Mouse (Mus musculus) urinary bladder, adult 2 months (tissue): ENCODE results near the gene Mia3. TPM values are rescaled to one million over a fixed set of nuclear protein-coding genes. Genes with fewer than 3 reads are reported as not detected.
"Not testable (repeated sequence)": the region's sequence is repeated elsewhere in the genome, so short reads cannot be mapped to it uniquely, and the experiment has no call there.

Experiments
- DNase-seq: peaks from one replicate; pipeline ENCODE4 v3.0.0; 2022; ENCODE audit warnings: low spot score
- polyA plus RNA-seq: library from polyadenylated mRNA; depleted of rRNA; stranded (reverse); fragments of >200 nt; gene quantifications from 2 replicates; pipeline ENCODE4 v1.2.3, GENCODE M21; 2012; rRNA removed

The Mia3 gene
- 98.3 and 111 TPM in 2 replicates for polyA plus RNA-seq

- peak; percentile 86 for DNase-seq
These were observed at the start of gene Mia3 for GRCm38 (mm10) chr1:183369427-183370014. Mia3 (minus strand) TSS chr1:183369553.

GRCm38 (mm10) chr1:183417873-183418272, 48.5 kb upstream of the Mia3 start, which contains the start of gene Hhipl2:
Hhipl2 (plus strand) TSS chr1:183418215.
- no peak for DNase-seq

- DNase-seq = no peak
These were observed 44.9 kb upstream of the Mia3 start for GRCm38 (mm10) chr1:183414081-183414727.

GRCm38 (mm10) chr1:183403396-183403795, 34.0 kb upstream of the Mia3 start:
- no peak for DNase-seq

- DNase-seq = peak; percentile 79
These were observed 19.4 kb upstream of the Mia3 start, which contains the start of gene Taf1a for GRCm38 (mm10) chr1:183388426-183389406. Taf1a (plus strand) TSS chr1:183388981.

- DNase-seq = not testable (repeated sequence)
These were observed 18.1 kb upstream of the Mia3 start for GRCm38 (mm10) chr1:183387421-183387820.

- no peak for DNase-seq
These were observed 13.3 kb upstream of the Mia3 start for GRCm38 (mm10) chr1:183382621-183383020.

- DNase-seq = no peak
These were observed 12.5 kb upstream of the Mia3 start for GRCm38 (mm10) chr1:183381816-183382215.

- not testable (repeated sequence) for DNase-seq
These were observed 10.0 kb upstream of the Mia3 start for GRCm38 (mm10) chr1:183379376-183379775.

- no peak for DNase-seq
These were observed 9.1 kb upstream of the Mia3 start for GRCm38 (mm10) chr1:183378321-183378941.

- DNase-seq = no peak
These were observed 7.7 kb upstream of the Mia3 start for GRCm38 (mm10) chr1:183377045-183377444.

GRCm38 (mm10) chr1:183374728-183375127, 5.4 kb upstream of the Mia3 start:
- DNase-seq = no peak

GRCm38 (mm10) chr1:183368601-183369400, 552 bp downstream of the Mia3 start:
- DNase-seq = no peak

- no peak for DNase-seq
These were observed 3.0 kb downstream of the Mia3 start for GRCm38 (mm10) chr1:183366361-183366760.

GRCm38 (mm10) chr1:183363577-183363867, 5.8 kb downstream of the Mia3 start:
- no peak for DNase-seq

GRCm38 (mm10) chr1:183362729-183363576, 6.4 kb downstream of the Mia3 start:
- no peak for DNase-seq

GRCm38 (mm10) chr1:183362301-183362700, 7.1 kb downstream of the Mia3 start:
- no peak for DNase-seq

- DNase-seq = no peak
These were observed 10.5 kb downstream of the Mia3 start for GRCm38 (mm10) chr1:183358901-183359300.

- no peak for DNase-seq
These were observed 19.5 kb downstream of the Mia3 start for GRCm38 (mm10) chr1:183349840-183350239.

- no peak for DNase-seq
These were observed 23.5 kb downstream of the Mia3 start for GRCm38 (mm10) chr1:183345817-183346195.
